Mouse (Mus musculus): ENCODE results near the gene Rgs6. TPM values are rescaled to one million over a fixed set of nuclear protein-coding genes. Genes with fewer than 3 reads are reported as not detected.
A peak's percentile ranks its signal among the peaks of the same experiment; 100 is the strongest.

The Rgs6 gene
- total RNA-seq, 1 experiment from 2014 or later = not detected

GRCm38 (mm10) chr12:82940461-82940860 is 352.4 kb downstream of the Rgs6 start:
- ATAC-seq (replicated peaks; ENCODE audit: low read depth, poor library complexity, severe bottlenecking) = no peak

DNA sequence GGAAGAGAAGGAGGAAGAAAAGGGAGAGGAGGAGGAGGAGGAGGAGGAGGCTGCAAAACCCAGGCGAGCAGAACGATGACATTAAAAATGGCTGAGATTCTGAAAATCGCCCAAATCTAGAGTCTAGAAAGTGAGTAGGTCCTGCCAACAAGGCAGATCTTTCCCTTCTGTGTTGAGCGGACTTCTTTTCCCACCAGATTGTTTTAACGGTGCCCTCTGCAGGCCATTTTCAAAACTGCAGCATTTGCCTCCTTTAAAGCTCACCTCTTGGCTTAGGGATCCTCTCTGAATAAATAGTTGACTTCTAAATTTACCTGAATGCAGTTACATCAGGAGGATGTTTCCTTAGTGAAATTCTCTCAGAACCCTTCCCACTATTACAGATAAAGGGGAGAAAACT is 358.4 kb downstream of the Rgs6 start:
- peak; percentile 68 for ATAC-seq (replicated peaks; ENCODE audit: low read depth, poor library complexity, severe bottlenecking)

GRCm38 (mm10) chr12:82961111-82961510 is 373.0 kb downstream of the Rgs6 start:
- no peak for ATAC-seq (replicated peaks; ENCODE audit: low read depth, poor library complexity, severe bottlenecking)

DNA sequence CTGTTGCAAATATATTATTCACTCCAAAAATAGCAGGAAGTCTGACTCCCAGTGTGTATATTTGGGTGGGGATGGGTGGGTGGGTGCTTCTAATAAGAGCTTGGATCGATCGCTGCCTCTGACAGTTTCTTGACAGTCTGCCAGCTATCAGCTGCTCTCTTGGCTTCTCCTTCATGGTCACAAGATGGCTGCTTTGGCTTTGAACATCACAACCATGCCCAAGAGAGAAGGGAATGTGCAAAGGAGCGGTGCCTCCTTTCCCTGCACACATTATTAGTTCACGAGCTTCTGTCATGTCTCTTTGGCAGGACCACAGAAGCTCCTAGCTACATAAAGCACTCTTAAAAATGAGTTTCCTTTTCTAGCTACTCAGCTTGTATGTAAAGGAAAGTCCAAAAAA is 373.8 kb downstream of the Rgs6 start:
- no peak for ATAC-seq (replicated peaks; ENCODE audit: low read depth, poor library complexity, severe bottlenecking)

DNA sequence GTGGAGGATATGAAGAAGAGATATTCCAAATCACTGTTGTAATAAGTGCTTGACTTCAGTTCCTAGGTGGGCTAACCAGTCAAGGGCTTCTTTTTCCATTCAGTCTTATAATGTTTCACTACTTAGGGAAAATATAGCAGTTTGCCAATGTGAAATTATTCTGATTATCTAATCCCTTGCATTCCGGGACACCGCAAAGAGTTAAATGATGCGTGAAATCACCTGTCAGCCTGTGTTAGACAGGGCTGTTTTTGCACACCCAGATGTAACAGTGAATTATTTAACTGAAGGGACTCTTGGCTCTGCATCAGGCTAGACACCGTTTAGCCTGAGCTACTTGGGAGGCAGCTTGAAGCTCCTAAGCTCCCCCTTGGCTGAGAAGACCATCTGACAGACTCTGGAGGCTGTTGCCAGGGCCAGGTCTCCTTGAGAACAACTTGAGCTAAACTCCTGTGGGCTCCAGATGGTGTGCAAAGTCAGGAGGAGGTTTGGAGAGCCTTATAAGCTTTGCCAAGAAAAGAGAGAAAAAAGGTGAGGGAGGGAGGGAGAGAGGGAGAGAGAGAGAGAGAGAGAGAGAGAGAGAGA is 382.5 kb downstream of the Rgs6 start:
- no peak for ATAC-seq (replicated peaks; ENCODE audit: low read depth, poor library complexity, severe bottlenecking)

DNA sequence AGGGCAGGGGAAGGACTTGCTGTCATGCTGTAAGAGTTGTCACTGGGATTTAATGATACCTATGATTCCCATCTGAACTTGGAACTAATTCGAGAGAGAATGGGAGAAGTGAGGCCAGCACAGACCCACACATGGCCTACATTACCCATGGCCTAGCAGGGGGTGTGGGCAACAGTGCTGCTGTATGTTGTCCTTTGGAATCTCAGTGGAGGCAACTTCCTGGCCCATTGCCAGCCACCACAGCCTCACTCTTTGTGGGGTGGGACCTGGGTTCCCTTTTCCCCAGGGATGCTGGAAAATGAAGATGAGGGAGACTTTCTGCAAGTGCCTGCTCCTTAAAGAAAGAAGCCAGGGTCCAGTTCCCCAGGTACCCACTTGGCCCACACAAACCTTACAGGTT is 383.1 kb downstream of the Rgs6 start:
- ATAC-seq (replicated peaks; ENCODE audit: low read depth, poor library complexity, severe bottlenecking) = no peak

GRCm38 (mm10) chr12:82972661-82973060 is 384.6 kb downstream of the Rgs6 start:
- ATAC-seq (replicated peaks; ENCODE audit: low read depth, poor library complexity, severe bottlenecking) = no peak

DNA sequence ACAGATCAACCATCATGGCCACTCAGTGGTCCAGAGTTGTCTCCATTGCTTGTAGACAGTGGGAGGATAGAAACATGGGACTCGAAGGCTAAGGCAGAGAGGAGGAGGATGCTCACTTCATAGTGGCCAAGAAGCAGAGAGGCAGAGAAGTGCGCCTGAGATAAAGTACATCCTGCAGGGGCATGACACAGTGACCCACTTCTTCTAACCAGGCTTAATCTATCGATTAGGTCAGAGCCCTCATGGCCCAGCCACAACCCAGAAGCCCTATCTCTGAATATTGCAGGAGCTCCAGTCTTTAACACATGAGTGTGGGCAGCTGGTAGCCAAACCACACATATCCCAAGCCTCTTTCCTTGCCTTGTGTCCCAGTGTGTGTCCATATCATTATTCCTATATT is 385.7 kb downstream of the Rgs6 start:
- no peak for ATAC-seq (replicated peaks; ENCODE audit: low read depth, poor library complexity, severe bottlenecking)

DNA sequence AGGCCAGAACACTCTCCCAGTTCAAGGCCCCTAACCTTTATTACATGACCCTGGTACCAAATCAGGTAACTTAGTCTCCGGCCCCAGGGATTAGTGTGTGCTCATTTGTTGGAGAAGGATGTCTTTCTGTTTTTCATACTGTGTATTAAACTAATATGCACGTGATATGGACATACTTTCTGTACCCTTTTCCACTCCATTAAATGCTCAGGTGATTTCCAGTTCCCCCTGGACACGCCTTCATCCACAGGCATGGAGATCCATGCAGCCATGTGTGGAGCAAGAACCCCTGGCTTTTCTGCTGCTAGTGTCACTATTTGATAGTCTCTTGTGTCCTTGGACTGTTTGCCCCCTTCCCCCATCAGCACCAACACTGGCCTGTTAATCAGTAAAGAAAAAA is 390.2 kb downstream of the Rgs6 start:
- ATAC-seq (replicated peaks; ENCODE audit: low read depth, poor library complexity, severe bottlenecking) = no peak

DNA sequence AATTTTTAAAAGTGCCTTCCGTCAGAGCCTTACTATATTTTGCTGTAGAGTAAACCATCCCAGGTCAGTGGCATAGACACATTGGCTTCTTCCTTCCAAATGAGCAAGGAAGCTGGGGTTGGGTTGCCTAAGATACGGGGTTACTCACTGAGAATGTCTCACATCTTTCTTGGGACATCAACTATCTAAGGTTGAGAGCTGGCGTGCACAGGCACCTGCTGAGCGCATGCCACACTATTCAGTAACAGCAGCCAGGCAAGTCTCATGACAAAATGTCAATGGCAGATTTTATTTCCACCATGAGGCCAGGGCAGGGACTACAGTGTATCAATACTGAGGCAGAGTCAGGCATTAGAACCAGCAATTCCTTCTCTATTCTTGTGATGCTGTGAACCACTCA is 394.6 kb downstream of the Rgs6 start:
- ATAC-seq (replicated peaks; ENCODE audit: low read depth, poor library complexity, severe bottlenecking) = no peak

GRCm38 (mm10) chr12:82985300-82985699 is 397.2 kb downstream of the Rgs6 start:
- ATAC-seq (replicated peaks; ENCODE audit: low read depth, poor library complexity, severe bottlenecking) = no peak

- no peak for ATAC-seq (replicated peaks; ENCODE audit: low read depth, poor library complexity, severe bottlenecking)
Measured at GRCm38 (mm10) chr12:82987661-82988060, 399.6 kb downstream of the Rgs6 start.

GRCm38 (mm10) chr12:82993905-82994304 is 405.8 kb downstream of the Rgs6 start:
- no peak for ATAC-seq (replicated peaks; ENCODE audit: low read depth, poor library complexity, severe bottlenecking)

GRCm38 (mm10) chr12:82996775-82997174 is 408.7 kb downstream of the Rgs6 start:
- ATAC-seq (replicated peaks; ENCODE audit: low read depth, poor library complexity, severe bottlenecking) = no peak

GRCm38 (mm10) chr12:82998682-82999332 is 410.7 kb downstream of the Rgs6 start:
- ATAC-seq (replicated peaks; ENCODE audit: low read depth, poor library complexity, severe bottlenecking) = no peak

GRCm38 (mm10) chr12:82999333-83000032 is 411.4 kb downstream of the Rgs6 start:
- no peak for ATAC-seq (replicated peaks; ENCODE audit: low read depth, poor library complexity, severe bottlenecking)

GRCm38 (mm10) chr12:83000033-83000570 is 412.0 kb downstream of the Rgs6 start:
- no peak for ATAC-seq (replicated peaks; ENCODE audit: low read depth, poor library complexity, severe bottlenecking)

- no peak for ATAC-seq (replicated peaks; ENCODE audit: low read depth, poor library complexity, severe bottlenecking)
Measured at GRCm38 (mm10) chr12:83000957-83001356, 412.9 kb downstream of the Rgs6 start.

- peak; percentile 89 for ATAC-seq (replicated peaks; ENCODE audit: low read depth, poor library complexity, severe bottlenecking)
Measured at GRCm38 (mm10) chr12:83004014-83004682, 416.1 kb downstream of the Rgs6 start.

GRCm38 (mm10) chr12:83011056-83011565 is 423.0 kb downstream of the Rgs6 start:
- ATAC-seq (replicated peaks; ENCODE audit: low read depth, poor library complexity, severe bottlenecking) = no peak
